Mouse (Mus musculus) macrophage (primary cell): ENCODE measurements around the gene Bsn. TPM values are rescaled to one million over a fixed set of nuclear protein-coding genes. Genes with fewer than 3 reads are reported as not detected.
"Not testable (repeated sequence)": the region's sequence is repeated elsewhere in the genome, so short reads cannot be mapped to it uniquely, and the experiment has no call there.

Experiments used
- H3K27ac ChIP-seq: fragments of 350-480 bp; formaldehyde crosslinking; 2 replicates; pipeline ENCODE4 v1.9.0; 2021
- H3K36me3 ChIP-seq: fragments of 350-480 bp; formaldehyde crosslinking; 2 replicates; pipeline ENCODE4 v1.9.0; 2021; ENCODE audit errors: inconsistent target
- H3K4me3 ChIP-seq: fragments of 350-480 bp; formaldehyde crosslinking; 2 replicates; pipeline ENCODE4 v1.9.0; 2021; ENCODE audit errors: inconsistent target
- H3K79me2 ChIP-seq: fragments of 350-480 bp; formaldehyde crosslinking; 2 replicates; pipeline ENCODE4 v1.9.0; 2021; ENCODE audit errors: inconsistent target
- WGBS: methylation state at CpG from one replicate; pipeline ENCODE4 v1.1.7; 2026; ENCODE audit warnings: inconsistent platforms; ENCODE audit not compliant: missing documents; 5-methylcytosine and 5-hydroxymethylcytosine counted together
- polyA plus RNA-seq: library from polyadenylated mRNA; stranded (reverse); fragments of 250-400 nt; gene quantifications from 3 replicates; pipeline ENCODE4 v1.2.4, GENCODE M21; 2018; ENCODE audit warnings: inconsistent platforms

The Bsn gene
- polyA plus RNA-seq, 1 experiment from 2014 or later: 4.3 TPM

DNA sequence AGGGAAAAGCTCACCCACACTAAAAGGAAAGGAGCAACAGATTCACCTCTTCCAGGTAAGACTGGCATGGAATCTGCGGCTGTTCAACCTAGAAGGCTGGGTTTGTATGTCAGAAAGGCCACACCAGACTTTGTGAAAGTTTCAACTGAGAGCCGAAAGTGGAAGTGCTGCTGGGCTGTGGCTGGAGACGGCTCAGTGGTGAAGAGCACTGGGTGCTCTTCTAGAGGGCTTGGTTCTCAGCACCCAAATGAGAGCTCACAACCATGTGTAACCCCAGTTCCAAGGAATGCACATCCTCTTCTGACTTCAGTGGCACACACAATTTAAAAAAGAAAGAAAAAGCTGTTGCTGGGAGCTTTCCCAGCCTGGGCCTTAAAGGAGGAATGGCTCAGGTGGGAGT is 27.2 kb upstream of the Bsn start:
- Histone ChIP-seq H3K27ac (no peak overlapping the region), H3K4me3 (no peak overlapping the region), H3K36me3 (0 out of 2 replicates have a peak, but pooled peaks cover 12% of the 10 kb centered on the region), H3K79me2 (0 out of 2 replicates have a peak, but pooled peaks cover 7% of the 10 kb centered on the region)
- 91% methylated on average over 3 of the region's 3 CpGs for WGBS

DNA sequence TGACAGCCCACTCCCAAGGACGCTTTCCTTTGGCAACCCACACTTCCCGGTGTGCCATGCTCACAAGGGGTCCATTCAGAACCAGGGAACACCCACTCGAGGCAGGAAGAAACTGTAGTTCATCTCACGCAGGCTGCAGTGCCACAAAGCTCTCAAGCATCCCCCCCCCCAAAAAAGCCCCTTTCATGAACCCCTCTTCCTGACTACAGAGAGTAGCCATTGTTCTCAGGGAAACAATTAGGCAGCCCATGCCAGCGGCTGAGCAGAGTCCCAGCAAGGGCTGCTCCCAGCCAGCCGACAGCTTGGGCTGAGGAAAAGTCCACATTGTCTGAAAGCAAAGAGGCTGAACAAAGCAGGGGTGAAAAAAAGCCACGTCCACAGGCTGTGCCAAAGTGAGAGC is 22.9 kb upstream of the Bsn start:
- no peak overlapping the region for H3K27ac ChIP-seq
- no peaks in the 10 kb centered on the region for H3K79me2 ChIP-seq
- H3K36me3 ChIP-seq: peaks cover 27% of the 10 kb centered on the region
- WGBS: 89% methylated on average over 7 of the region's 7 CpGs
- no peak overlapping the region for H3K4me3 ChIP-seq

DNA sequence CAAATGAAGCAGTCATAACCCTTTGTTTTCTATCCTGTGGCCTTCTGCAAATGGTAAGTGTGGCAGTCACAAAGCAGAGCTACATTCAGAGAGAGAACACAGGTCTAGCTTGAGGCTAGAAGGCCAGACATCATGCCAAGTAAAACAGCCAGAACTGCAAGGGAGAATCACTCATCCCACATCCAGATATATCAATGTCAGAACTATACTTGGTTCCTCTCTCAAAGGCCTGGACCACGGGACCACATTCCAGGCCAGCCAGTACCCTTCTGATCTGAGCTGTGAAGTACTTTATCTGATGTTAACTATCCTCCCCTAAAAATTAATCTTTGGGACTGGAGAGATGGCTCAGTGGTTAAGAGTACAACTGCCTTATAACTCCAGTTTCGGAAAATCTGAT is 22.2 kb upstream of the Bsn start:
- 88% methylated on average over 2 of the region's 2 CpGs for WGBS
- Histone ChIP-seq H3K36me3 (peaks cover 26% of the 10 kb centered on the region), H3K79me2 (no peaks in the 10 kb centered on the region), H3K27ac (no peak overlapping the region), H3K4me3 (no peak overlapping the region)

DNA sequence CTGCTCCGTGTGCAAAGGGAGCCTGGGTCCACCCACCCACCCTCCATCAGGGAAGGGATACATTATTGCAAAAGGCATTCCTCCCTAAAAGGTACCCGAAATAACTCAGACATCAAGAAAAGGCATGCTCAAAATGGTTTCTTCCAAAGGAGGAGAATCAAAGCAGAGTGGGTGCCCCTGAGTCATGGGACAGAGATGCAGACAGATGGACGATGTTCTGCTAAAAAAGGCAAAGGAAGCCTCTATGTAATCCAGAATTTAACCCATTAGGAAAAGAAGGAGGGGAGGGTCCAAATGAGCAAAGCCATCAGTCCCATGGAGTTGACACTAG is 15.4 kb upstream of the Bsn start:
- WGBS: 91% methylated on average over 3 of the region's 3 CpGs
- H3K36me3 ChIP-seq: peaks cover 25% of the 10 kb centered on the region

DNA sequence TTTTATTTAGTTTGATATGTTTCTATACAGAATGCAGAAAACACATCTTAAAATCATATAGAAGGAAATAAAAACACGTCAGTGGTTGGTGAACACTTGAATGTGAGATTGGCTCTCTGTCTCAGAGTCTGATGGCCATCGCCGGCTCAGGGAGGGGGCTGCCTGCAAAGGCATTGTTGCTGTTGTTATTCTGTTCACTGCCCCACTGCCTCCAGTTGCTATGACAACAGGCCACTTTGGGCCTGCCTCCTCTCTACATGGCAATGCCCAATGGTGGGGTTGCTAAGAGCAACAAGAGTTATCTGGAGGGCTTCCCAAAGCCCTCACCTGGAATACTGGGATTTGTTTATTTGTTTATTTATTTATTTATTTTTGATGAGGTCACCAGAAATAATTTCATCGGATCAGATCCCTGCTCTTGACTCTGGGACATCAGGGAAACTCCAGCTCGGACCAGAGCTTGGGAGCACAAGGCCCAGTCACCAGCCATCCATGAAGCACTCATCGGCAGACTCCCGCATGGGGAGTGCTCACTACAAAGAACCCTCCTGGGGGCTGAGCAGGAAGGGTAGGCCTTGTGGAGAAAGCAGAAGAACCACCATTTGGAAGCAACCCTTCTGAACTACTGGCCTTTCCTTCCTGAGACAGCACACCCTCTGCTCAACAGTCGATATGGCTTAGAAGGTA is 14.8 kb upstream of the Bsn start:
- 90% methylated on average over 8 of the region's 8 CpGs for WGBS
- H3K79me2 ChIP-seq: no peaks in the 10 kb centered on the region
- no peak overlapping the region for H3K27ac ChIP-seq
- no peak overlapping the region for H3K4me3 ChIP-seq
- H3K36me3 ChIP-seq: peaks cover 25% of the 10 kb centered on the region

More for the DNA sequence above, 15.4 kb upstream of the Bsn start:
- Histone ChIP-seq H3K27ac (no peak overlapping the region), H3K79me2 (no peaks in the 10 kb centered on the region), H3K4me3 (no peak overlapping the region)

DNA sequence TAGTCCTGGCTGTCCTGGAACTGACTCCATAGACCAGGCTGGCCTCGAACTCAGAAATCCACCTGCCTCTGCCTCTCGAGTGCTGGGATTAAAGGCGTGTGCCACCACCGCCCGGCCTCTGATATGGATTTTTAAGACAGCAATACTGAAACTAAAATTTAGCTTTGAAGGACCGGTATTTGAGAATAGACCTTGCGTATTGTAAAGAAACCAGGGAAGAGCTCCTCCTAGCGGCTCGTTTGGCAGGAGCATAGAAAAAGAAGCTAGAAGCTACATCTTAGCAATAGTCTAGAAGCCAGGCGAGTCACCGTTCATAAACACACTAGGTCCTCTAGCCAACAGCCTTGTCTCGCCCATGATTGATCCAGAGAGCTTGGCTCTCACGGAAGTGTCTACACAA is 12.8 kb upstream of the Bsn start:
- WGBS: 13% methylated on average over 13 of the region's 13 CpGs

DNA sequence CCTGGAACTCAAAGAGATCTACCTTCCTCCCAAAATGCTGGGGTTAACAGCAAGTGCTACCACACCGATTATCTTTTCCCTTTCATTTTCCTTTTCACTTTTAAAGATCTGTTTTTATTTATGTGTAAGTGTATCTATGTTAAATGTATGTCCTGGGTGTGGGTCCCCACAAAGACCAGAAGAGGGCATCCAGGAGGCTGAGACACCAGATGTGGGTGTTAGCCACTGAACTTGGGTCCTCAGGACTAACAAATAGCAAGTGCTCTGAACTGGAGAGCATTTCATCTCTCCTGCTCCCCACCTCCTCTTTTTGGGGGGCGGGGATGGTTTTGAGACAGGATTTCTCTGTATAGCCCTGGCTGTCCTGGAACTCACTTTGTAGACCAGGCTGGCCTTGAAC is 12.0 kb upstream of the Bsn start:
- Histone ChIP-seq H3K79me2 (no peaks in the 10 kb centered on the region), H3K36me3 (peaks cover 5% of the 10 kb centered on the region; the same call in 1 of the 2 replicates), H3K4me3 (no peak overlapping the region), H3K27ac (no peak overlapping the region)
- 100% methylated on average over 2 of the region's 2 CpGs for WGBS

More for the DNA sequence above, 12.8 kb upstream of the Bsn start:
- Histone ChIP-seq H3K79me2 (no peaks in the 10 kb centered on the region), H3K27ac (no peak overlapping the region), H3K4me3 (peak overlapping the region; percentile 8; the same call in 1 of the 2 replicates), H3K36me3 (peaks cover 9% of the 10 kb centered on the region; the same call in 1 of the 2 replicates)

DNA sequence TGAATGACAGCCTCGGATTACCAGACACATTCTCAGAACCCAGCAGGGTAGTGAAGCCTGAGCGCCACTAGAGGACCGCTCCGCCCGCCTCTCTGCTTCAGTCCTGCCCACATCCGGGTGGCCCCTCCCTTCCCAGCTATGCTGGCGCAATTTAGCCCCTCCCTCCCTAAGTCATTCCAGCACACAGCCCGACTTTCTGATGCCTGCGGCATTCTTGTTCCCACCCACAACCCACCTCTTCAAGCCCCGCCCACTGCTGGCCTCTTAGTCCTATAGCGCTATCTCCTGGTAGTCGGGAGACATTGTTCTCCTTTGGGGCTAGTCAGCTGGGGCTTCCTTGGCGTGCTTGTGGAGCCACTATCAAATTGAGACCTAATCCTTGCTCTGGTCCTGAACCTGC is 11.0 kb upstream of the Bsn start:
- Histone ChIP-seq H3K36me3 (no peaks in the 10 kb centered on the region), H3K27ac (no peak overlapping the region), H3K4me3 (no peak overlapping the region), H3K79me2 (no peaks in the 10 kb centered on the region)
- under 1% methylated on average over 13 of the region's 13 CpGs for WGBS

DNA sequence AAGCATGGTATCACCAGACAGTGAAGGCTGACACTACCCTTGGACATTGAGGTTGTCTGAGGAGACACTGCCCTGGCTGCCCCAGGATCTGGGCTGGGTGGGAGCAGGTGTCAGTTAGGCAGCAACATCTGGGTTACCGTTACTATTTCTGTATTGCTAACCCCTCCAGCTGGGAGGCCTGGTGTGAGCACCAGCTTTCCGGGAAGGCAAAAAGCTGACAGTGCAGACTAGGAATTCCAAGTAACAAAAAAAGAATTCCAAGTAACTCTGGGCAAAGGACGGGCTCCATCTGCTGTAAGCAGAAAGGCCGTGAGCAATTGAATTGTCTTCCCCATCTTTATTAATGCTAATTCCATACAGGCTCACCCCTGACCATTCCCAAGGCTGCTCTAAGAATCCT is 8.4 kb upstream of the Bsn start:
- WGBS: 98% methylated on average over 4 of the region's 4 CpGs
- H3K36me3 ChIP-seq: no peaks in the 10 kb centered on the region

DNA sequence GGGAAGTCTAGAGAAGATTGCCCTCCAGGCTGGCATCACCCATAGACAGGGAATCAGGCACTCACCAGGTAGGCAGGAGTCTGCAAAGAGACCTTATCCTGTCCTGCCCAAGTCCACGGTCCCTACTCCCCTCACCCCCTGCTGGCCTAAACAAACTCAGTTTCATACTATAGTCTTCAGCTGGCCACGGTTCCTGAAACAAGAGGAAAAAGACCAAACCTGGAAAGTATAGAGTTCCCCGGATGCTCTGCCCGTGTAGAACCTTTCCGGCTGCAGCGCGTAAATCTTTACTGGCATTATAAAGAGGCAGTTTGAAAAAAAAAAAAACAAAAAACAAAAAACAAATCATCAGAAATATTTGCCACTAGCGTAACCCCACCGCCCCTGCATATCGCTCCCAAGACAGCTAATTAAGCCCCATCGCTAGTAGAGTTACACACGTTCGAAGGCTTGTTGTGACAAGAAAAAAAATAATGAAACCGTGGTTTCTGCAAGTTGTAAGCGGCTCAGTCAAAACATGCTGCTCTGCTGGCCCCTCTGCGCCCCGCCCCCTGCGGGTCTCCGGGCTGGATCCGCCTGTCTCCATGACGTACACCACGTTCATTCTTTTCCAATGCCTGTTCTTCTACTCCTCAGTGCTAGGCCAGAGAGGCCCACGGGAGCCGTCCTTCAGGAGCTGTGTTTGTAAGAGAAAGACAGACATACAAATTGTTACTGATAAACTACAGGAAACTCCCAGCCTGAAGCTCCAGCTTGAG is 6.9 kb upstream of the Bsn start:
- Histone ChIP-seq H3K36me3 (no peaks in the 10 kb centered on the region), H3K4me3 (no peak overlapping the region), H3K79me2 (no peaks in the 10 kb centered on the region), H3K27ac (no peak overlapping the region)
- WGBS: 50% methylated on average over 24 of the region's 24 CpGs

More for the DNA sequence above, 8.4 kb upstream of the Bsn start:
- H3K79me2 ChIP-seq: no peaks in the 10 kb centered on the region
- no peak overlapping the region for H3K4me3 ChIP-seq
- no peak overlapping the region for H3K27ac ChIP-seq

DNA sequence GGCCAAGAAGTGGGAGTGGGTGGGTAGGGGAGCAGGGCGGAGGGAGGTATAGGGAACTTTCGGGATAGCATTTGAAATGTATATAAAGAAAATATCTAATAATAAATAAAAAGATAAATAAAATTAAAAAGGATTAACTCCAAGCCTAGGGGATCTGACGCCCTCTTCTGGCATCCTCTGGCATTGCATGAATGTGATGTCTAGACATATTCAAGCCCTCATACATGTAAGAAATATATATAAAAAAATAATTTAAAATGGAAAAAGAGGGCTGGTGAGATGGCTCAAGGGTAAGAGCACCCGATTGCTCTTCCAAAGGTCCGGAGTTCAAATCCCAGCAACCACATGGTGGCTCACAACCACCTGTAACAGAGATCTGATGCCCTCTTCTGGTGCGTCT is 6.0 kb upstream of the Bsn start:
- H3K27ac ChIP-seq, H3K79me2 ChIP-seq, H3K36me3 ChIP-seq, H3K4me3 ChIP-seq: not testable (repeated sequence)
- WGBS: 64% methylated on average over 2 of the region's 6 CpGs

DNA sequence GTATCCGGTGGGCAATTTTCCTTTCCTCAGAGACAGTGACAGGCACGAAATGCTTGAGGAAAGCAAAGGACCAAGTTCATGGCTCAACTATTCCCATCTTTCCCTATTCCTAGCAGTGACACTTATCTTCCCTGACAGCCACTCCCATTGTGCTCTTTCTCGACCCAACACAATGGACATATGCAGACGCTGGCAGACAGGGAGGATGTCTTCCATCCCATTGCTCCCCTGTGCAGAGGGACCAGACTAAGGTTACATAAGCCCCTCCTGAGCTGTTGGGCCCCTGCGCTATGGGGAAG is 747 bp downstream of the Bsn start:
- 46% methylated on average over 4 of the region's 5 CpGs for WGBS
- no peaks in the 10 kb centered on the region for H3K36me3 ChIP-seq
- H3K79me2 ChIP-seq: no peaks in the 10 kb centered on the region
- no peak overlapping the region for H3K27ac ChIP-seq
- H3K4me3 ChIP-seq: no peak overlapping the region

DNA sequence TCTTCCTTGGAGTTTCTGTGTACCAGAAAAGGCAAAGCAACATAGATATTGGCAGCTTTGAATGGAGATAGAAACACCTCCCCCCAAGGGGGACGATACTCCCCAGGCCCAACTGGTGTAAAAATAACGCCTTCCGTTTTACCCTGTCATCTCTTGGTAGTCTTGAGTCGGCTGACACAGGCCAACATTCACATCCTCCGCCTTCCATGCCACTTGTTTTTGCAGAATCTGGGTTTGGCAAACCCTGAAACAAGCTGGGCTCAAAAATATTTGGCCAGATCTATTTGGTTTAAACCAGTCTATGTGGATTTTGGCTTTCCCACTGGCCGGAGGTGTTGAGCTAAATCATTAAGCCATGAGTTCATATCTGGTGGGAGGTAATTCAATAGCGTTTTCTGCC is 1.2 kb downstream of the Bsn start:
- no peaks in the 10 kb centered on the region for H3K36me3 ChIP-seq
- H3K79me2 ChIP-seq: no peaks in the 10 kb centered on the region
- no peak overlapping the region for H3K27ac ChIP-seq
- WGBS: 85% methylated on average over 7 of the region's 7 CpGs
- no peak overlapping the region for H3K4me3 ChIP-seq

DNA sequence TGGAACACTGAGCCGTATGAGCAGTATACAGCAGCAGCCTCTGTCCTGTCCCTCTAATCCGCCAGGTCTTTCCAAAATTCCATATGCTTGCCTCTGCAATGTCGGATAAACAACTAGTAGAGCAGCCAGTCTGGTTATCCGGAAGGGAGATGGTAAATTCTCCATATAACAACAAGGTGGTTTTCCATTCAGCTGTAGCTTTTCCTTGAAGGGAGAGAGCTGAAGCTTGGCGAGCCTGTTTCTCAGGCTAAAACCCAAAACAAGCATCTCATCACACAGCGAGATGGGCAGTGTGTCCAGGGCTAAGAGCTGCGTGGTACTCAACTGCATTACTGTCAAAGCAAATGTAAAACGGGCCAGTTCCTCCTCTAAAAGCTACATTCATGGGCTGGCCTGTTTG is 1.7 kb downstream of the Bsn start:
- Histone ChIP-seq H3K4me3 (no peak overlapping the region), H3K27ac (no peak overlapping the region), H3K79me2 (no peaks in the 10 kb centered on the region), H3K36me3 (no peaks in the 10 kb centered on the region)
- 86% methylated on average over 8 of the region's 8 CpGs for WGBS

DNA sequence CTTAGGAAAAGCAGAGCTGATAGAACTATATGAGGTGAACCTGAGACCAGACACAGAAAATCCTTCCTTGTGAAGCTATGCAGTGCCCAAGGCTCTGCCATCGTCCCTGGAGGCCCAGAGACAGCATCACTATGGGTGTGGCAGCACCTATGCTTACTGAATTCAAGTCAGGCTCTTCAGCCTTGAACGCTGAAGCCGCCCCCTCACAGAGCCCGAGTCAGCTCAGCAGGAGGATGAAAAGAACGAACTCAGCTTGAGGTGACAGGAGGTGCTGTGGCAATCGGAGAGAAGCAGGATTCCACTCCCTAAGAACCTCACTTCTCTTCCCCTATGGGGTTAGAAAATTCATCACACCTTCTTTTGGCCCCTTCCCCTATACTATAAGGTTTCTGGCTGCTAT is 2.6 kb downstream of the Bsn start:
- Histone ChIP-seq H3K79me2 (no peaks in the 10 kb centered on the region), H3K27ac (no peak overlapping the region)

More for the DNA sequence above, 2.6 kb downstream of the Bsn start:
- Histone ChIP-seq H3K36me3 (no peaks in the 10 kb centered on the region), H3K4me3 (no peak overlapping the region)
- 45% methylated on average over 6 of the region's 6 CpGs for WGBS
